Comparison of ENCODE assay signal across 16 mouse cellular contexts in genomic region chr7:65460196-65460595, GRCm38 (mm10).
"Had no signal": no experiment of that assay in that cellular context is flagged by ENCODE, and none has a peak within 500 bp of the region (broad histone marks: within the 10 kb centered on the region; RNA-seq: fewer than 3 reads in every experiment).

No protein-coding gene starts in this region.

- ATAC-seq: liver, postnatal 0 days; midbrain, embryonic 13.5 days; midbrain, embryonic 15.5 days had no signal

- H3K9ac ChIP-seq: liver, embryonic 13.5 days; liver, embryonic 15.5 days; liver, postnatal 0 days; lung, embryonic 15.5 days; midbrain, embryonic 13.5 days; midbrain, embryonic 15.5 days; neural tube, embryonic 12.5 days; stomach, embryonic 15.5 days had no signal

- H3K4me3 ChIP-seq: liver, embryonic 13.5 days; liver, embryonic 15.5 days; lung, embryonic 15.5 days; megakaryocyte, embryonic 14.5 days; midbrain, embryonic 13.5 days; midbrain, embryonic 15.5 days; neural tube, embryonic 12.5 days; stomach, embryonic 15.5 days had no signal

- H3K4me2 ChIP-seq: liver, embryonic 11.5 days; liver, embryonic 13.5 days; liver, embryonic 15.5 days; lung, embryonic 15.5 days; midbrain, embryonic 11.5 days; midbrain, embryonic 13.5 days; midbrain, embryonic 15.5 days; neural tube, embryonic 12.5 days; stomach, embryonic 15.5 days had no signal

- H3K36me3 ChIP-seq: liver, embryonic 13.5 days; liver, embryonic 15.5 days; lung, embryonic 15.5 days; midbrain, embryonic 13.5 days; midbrain, embryonic 15.5 days; neural tube, embryonic 12.5 days; stomach, embryonic 15.5 days had no signal

- DNase-seq: liver, embryonic 13.5 days; liver, postnatal 0 days; right cerebral cortex, postnatal 14 days; thymus, adult 18-20 months; thymus, postnatal 14 days; thymus, postnatal 36 days had no signal

- H3K27me3 ChIP-seq: liver, embryonic 13.5 days; liver, embryonic 15.5 days; lung, embryonic 15.5 days; midbrain, embryonic 13.5 days; midbrain, embryonic 15.5 days; neural tube, embryonic 12.5 days; stomach, embryonic 15.5 days had no signal

- H3K4me1 ChIP-seq: liver, embryonic 15.5 days; megakaryocyte, embryonic 14.5 days; midbrain, embryonic 13.5 days; midbrain, embryonic 15.5 days; neural tube, embryonic 12.5 days; stomach, embryonic 15.5 days had no signal

- H3K27ac ChIP-seq: liver, embryonic 13.5 days; liver, embryonic 15.5 days; macrophage; midbrain, embryonic 13.5 days; midbrain, embryonic 15.5 days; neural tube, embryonic 12.5 days; stomach, embryonic 15.5 days had no signal

- H3K9me3 ChIP-seq: liver, embryonic 13.5 days; liver, embryonic 15.5 days; lung, embryonic 15.5 days; midbrain, embryonic 13.5 days; midbrain, embryonic 15.5 days; neural tube, embryonic 12.5 days; stomach, embryonic 15.5 days had no signal
